Mouse (Mus musculus): ENCODE measurements around the gene Nck2.
A peak's percentile ranks its signal among the peaks of the same experiment; 100 is the strongest.

Nck2 gene

DNA sequence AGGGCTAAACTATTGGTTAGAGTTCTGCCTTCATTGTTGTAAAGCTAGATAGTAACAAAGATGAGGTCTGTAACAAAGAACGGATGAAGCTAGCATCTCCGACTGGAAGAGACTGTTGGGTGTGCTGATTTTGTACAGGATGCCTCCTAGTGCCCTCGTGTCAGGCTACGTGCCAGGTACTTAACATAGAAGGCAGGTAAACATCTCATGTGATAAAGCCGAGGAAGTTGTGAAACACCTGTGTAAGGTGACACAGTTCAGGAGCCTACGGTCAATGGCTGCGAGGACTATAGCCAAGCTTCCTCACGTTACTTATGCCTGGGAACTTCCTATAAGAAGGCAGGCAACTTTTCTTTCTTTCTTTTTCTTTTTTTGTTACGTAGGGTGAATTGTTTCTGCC lies at the start of gene Nck2:
Gene Nck2 (plus strand): TSS at position 49 of the 400 bp plus-strand sequence.
- no peak for DNase-seq

DNA sequence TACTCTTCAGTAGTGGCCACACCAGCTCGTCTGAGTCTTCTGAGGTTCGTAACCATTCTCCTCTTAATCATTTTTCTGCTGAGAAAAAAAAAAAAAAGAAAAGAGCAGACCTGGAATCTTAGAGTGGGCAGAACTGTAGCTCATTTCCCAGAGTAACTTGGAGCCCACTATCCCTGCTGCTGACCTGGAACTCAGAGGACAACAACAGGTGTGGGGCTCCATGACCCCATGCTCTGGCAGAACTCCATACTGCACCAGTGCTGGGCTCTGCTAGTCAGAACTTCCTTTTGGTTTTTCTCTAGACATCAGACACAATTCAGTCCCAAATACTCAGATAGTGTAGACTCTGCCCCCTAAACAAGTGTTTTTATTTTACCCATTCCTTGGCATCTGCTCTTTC lies 49.3 kb upstream of the Nck2 start:
- DNase-seq: no peak

GRCm38 (mm10) chr1:43395799-43396198 lies 48.6 kb upstream of the Nck2 start:
- no peak for DNase-seq

- DNase-seq: peak in 1 of 2 experiments; percentile 11
These were observed 47.9 kb upstream of the Nck2 start for GRCm38 (mm10) chr1:43396522-43396921.

- DNase-seq: no peak
These were observed 47.3 kb upstream of the Nck2 start for GRCm38 (mm10) chr1:43397096-43397495.

DNA sequence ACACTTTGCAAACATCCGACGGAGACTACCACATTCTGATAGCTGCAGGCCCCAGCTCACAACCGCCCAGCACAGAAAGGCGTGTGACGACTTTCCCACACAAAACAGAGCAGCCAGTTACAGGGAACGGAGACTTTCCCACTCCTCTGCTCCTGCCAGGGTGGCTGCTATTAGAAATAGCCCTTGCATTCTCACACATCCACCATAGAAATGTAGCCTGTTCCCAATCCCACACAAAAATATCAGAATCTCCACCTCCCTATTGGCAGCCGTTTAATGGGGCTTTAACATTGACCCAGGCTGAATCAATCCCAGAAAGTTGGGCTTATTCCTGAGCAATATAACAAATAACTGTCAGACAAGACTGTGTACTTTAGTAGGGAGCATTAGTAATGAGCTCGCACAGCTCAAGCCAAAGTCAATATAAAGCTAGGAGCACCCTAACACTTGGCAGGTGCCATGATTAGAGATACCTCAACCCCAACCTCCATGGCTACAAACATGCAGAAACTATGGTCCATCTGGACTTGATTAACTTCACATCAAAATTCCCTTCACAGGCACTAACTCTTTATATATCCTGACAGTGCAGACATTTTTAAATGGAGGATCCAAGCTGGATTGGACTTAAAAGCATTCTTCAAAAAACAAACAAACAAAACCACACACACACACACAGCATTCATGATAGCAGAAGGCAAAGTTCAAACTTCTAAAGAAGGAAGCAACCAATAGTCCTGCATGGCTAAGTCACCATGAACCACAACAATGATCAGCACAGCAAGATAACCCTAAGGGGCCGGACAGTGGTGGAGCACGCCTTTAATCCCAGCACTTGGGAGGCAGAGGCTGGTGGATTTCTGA lies 45.4 kb upstream of the Nck2 start:
- DNase-seq: no peak

DNA sequence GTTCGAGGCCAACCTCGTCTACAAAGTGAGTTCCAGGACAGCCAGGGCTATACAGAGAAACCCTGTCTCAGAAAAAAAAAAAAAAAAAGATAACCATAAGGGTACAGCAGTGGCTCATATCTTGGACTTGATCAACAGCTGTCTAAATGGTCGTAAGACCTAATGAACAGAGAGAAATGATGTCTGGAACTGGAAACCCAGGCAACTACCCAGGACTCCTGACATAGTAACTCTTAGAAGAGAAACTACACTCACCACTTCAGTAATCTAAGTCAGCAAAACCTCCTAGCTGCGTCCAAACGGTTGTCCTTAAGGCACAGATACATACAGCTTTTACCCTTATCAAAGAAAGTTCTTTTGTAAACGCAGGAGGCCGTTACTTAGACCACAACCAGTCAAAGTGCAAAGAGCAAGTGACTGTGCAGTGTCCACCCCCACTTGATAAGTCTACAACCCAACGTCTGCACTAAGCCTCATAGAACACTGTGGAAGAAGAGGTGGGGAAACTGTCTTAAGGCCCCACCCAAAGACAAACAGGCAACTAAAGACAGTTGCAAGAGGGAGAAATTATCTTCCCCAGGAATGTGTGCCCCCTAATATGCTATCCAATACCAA lies 44.7 kb upstream of the Nck2 start:
- no peak for DNase-seq

GRCm38 (mm10) chr1:43400655-43401054 lies 43.7 kb upstream of the Nck2 start:
- DNase-seq: no peak

- no peak for DNase-seq
These were observed 41.0 kb upstream of the Nck2 start for GRCm38 (mm10) chr1:43403341-43403740.

GRCm38 (mm10) chr1:43404693-43405678 lies 39.4 kb upstream of the Nck2 start:
- no peak for DNase-seq

DNA sequence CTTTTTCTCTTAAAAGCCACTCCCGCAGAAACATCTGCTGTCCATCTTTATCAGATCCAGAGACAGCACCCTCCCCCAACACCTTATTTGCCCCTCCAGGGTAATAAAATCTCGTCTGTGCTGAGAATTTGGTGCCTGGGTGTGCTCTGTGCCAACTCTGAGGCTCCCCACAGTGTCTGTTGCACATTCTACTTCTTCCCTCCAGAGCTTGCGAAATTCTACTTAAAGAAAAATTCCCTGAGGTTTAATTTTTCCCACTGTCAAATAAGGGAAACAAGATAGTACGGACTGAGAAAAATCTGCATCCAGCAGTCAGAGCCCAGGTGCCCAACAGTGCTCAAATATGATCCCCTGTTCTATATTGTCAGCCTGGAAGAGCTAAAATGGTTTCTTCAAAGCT lies 35.4 kb upstream of the Nck2 start:
- no peak for DNase-seq

DNA sequence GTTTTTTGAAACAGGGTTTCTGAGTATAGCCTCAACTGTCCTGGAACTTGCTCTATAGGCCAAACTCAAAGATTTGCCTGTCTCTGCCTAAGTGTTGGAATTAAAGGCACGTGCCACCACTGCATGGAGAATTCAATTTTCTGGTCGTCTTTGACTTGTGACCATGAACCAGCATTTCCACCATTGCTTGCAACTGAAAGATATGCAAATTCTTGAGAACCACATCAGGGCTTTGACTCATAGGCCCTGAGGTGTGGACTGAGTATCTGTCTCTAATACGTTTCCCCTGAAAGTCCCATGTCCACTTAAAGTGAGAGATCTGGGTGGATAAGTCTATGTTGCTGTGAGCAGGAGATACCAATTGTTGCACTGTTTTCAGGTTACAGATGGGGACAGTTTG lies 31.6 kb upstream of the Nck2 start:
- DNase-seq: no peak

DNA sequence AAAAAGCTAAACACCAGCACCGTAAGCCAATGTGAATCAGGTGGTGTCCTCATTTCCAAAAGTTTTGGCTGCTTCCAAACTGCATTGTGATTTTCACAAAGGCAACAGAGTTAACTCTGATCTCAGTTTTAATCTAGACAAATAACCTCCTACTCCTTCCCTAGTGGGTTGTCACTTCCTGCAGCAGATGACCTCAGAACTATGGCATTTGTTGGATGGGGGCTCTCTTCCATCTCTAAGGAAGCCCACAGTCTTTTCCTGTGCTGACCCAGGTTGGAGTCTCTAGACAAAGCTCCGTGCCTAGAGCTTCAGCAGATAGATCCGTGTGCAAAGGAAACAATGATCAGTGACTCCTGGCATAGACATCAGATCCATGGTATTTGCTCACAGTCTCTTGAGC lies 31.1 kb upstream of the Nck2 start:
- DNase-seq: no peak

GRCm38 (mm10) chr1:43413749-43414148 lies 30.6 kb upstream of the Nck2 start:
- no peak for DNase-seq

- no peak for DNase-seq
These were observed 30.2 kb upstream of the Nck2 start for GRCm38 (mm10) chr1:43414228-43414627.

DNA sequence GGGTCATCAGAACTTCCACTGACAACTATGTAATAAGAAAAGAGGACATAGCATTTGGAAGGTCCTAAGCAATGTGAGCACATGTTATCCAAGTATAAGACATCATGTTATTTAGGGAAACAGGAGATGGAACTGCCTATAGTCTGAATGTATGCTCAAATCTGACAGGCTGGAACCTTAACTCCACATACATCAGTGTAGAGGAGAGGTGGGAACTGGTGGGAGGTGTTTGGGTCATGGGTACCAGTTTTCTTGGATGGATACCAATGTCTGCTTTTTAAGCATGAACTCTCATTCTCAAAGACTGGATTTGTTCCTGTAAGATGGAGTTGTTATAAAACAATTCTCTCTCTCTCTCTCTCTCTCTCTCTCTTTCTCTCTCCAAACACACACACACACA lies 29.4 kb upstream of the Nck2 start:
- DNase-seq: no peak

DNA sequence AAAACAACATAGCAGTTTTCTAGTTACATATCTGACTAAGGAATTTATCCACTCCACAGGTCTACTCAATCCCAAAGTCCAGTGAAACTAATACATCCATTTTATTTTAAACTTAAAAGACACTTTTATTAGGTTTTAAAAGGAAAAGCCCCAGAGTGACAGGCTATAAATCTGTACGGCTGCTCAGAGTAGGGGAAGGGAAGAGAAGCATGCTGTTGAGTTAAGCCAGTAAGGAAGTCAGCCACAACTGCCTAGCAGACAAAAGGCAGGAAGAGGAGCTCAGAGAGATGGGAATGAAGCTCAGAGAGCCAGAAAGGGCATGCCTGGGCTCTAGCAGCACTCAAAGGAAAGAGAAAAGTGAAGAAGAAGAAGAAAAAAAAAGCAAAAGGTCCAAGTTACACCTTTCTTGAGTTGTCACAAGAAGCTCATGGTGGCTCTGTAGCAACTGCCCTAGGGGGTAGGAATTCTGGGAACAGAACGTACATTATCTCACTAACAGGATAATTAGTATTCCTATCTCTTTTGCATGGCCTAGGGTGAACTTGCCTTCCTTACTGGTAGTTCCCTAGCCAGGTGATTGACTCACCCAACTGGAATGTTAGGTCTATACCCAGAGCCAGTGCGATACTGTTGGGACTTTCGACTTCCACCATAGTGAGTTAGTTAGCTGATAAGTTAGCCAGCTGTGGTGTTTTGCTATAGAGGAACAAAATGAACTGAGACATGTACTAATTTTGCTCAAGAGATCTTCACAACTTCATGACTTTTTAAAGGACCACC lies 21.2 kb upstream of the Nck2 start:
- no peak for DNase-seq

- peak in 1 of 2 experiments; percentile 19 for DNase-seq
These were observed 17.9 kb upstream of the Nck2 start for GRCm38 (mm10) chr1:43426526-43426925.

DNA sequence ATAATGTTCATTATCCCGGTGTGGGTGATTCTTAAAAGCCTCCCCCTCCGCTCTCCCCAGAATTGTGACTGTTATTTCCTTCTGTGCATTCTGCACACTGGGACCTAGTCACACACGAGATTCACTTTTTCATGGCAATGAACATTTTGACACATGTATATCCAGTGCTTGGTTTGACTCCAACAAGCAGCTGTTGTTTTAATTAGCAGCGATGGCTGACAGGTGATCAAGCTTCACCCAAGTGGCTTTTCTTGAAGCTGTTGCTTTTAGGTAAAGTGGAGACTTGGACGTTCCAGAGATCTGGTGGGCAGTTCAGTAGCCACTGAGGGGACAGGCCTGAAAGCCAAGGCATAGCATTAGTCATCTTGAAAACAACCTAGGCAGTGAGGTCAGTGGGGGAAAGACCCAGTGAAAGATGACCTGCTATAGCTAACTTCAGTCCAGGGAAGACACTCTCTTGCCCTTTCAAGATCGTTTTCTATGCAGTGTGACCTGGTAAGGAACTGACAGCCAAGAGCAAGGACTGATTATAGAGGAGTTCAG lies 17.3 kb upstream of the Nck2 start:
- DNase-seq: no peak

DNA sequence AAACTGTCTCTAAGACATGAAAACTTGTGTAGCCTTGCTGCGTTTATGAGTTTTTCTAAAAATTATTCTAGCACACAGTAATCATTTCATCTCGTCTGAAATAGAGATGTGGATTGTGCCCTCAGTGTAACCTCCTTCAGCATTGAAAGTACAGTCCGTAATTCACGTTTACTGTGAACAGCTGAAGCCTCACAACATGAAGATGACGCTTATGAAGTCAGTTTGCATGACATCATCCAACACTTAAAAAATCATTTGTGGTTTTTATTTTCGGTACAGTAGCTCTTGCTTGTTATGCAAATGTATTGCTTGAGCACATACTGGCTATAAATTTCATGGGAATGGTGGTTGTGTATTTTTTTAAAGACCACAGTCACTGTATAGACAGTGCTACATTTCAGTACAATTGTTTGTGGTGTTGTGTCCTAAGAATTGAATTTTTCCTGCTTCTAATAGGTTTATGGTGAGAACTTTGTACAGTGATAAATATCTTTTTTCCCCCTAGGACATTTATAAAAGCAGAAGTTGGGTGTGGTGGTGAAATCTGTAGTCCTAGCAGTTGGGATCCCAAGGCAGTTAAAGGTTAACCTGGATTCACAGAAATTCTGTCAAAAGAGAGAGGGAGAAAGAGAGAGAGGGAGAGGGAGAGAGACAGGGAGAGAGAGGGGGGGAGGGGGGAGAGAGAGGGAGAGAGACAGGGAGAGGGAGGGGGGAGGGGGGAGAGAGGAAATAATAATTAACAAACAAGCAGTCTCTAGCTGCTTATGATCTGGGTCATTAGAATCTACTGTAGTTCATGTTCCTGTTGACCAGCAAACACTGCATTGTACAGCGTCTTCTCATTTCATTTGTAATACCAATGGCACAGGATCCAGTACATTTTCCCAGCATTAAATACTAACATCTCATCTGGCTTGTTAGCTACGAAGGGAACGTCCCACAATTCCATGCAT lies 14.2 kb upstream of the Nck2 start:
- DNase-seq: no peak

GRCm38 (mm10) chr1:43433853-43434252 lies 10.5 kb upstream of the Nck2 start:
- DNase-seq: peak in 1 of 2 experiments; percentile 14
